Mouse (Mus musculus) stomach, embryonic 14.5 days (tissue): Measurements from ENCODE around the gene Ikbke. TPM values are rescaled to one million over a fixed set of nuclear protein-coding genes. Genes with fewer than 3 reads are reported as not detected.
"Not testable (repeated sequence)": the region's sequence is repeated elsewhere in the genome, so short reads cannot be mapped to it uniquely, and the experiment has no call there.

Experiments
- ATAC-seq: fragments of 200-750 bp; cut with Nextera tagmentation; 2 replicates; pipeline ENCODE4 v1.8.0; 2017; ENCODE audit warnings: low read depth, moderate TSS enrichment; ENCODE audit not compliant: insufficient number of reproducible peaks, insufficient read depth, low FRiP score
- H3K27ac ChIP-seq: fragments of 300-500 bp; sonication (generic); 2 replicates; pipeline ENCODE4 v1.5.1; 2014; ENCODE audit warnings: mild to moderate bottlenecking, low read length, moderate library complexity, mixed read lengths
- H3K27me3 ChIP-seq: fragments of 300-500 bp; sonication (generic); 2 replicates; pipeline ENCODE4 v1.6.1; 2014; ENCODE audit warnings: low read length, control low read depth, mixed read lengths; ENCODE audit not compliant: control insufficient read depth, insufficient read depth
- H3K36me3 ChIP-seq: fragments of 300-500 bp; sonication (generic); 2 replicates; pipeline ENCODE4 v1.6.1; 2014; ENCODE audit warnings: mild to moderate bottlenecking, control low read depth, low read length, moderate library complexity, mixed read lengths; ENCODE audit not compliant: control insufficient read depth, insufficient read depth
- H3K4me1 ChIP-seq: fragments of 300-500 bp; sonication (generic); 2 replicates; pipeline ENCODE4 v1.6.1; 2014; ENCODE audit warnings: low read length, control low read depth, mixed read lengths; ENCODE audit not compliant: control insufficient read depth, insufficient read depth
- H3K4me2 ChIP-seq: fragments of 300-500 bp; sonication (generic); replicated peaks from 2 replicates; pipeline ENCODE4 v1.6.1; 2014; ENCODE audit warnings: low read depth, low read length, control low read depth
- H3K4me3 ChIP-seq: fragments of 300-500 bp; sonication (generic); 2 replicates; pipeline ENCODE4 v1.5.1; 2014; ENCODE audit warnings: low read depth, low read length, control low read depth
- H3K9ac ChIP-seq: fragments of 300-500 bp; sonication (generic); replicated peaks from 2 replicates; pipeline ENCODE4 v1.6.1; 2014; ENCODE audit warnings: low read depth, mild to moderate bottlenecking, control low read depth, low read length, moderate library complexity, mixed read lengths
- H3K9me3 ChIP-seq: fragments of 300-500 bp; sonication (generic); 2 replicates; pipeline ENCODE4 v1.6.1; 2016; ENCODE audit warnings: low read depth, low read length, control low read depth; ENCODE audit not compliant: control insufficient read depth
- WGBS: fragments of 180-500 bp; shearing (Covaris S2); extraction: QIAGEN DNeasy Blood & Tissue Kit; methylation state at CpG from one replicate; pipeline ENCODE4 v1.1.7; 2014; 5-methylcytosine and 5-hydroxymethylcytosine counted together
- polyA plus RNA-seq: library from polyadenylated mRNA; unstranded; fragments of >200 nt; fragmentation: Nextera tagmentation; extraction: Ambion mirVana; gene quantifications from 2 replicates; pipeline ENCODE4 v1.2.1, GENCODE M21; 2014

The Ikbke gene
- 4.5 and 6.1 TPM in 2 replicates for polyA plus RNA-seq

DNA sequence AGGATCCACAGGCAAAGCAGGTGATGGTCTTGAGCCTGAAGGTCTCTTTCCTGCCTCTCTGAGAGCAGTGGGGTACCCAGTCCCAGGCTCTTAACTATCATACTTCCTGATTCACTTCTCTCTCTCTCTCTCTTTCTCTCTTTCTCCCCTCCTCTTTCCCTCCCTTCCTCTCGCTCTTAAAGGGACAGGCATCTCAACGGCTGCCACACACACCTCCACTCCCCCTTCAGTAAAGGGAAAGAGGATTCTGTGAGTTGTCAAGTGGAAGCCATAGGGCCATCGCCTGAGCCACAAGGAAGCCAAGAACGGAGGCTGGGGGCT lies at the start of gene Ikbke:
TSS of gene Ikbke (minus strand) at position 151 of the 321 bp plus-strand sequence.
- H3K36me3 ChIP-seq, result no peaks in the 10 kb centered on the region
- peak within 1 kb of the TSS; percentile 36; the same call in 1 of the 2 replicates for H3K9ac ChIP-seq
- no peaks in the 10 kb centered on the region for H3K9me3 ChIP-seq
- peak within 1 kb of the TSS; percentile 13; the same call in 1 of the 2 replicates for H3K27ac ChIP-seq
- WGBS, result 23% methylated on average over 4 of the region's 4 CpGs
- H3K4me1 ChIP-seq, result 0 out of 2 replicates have a peak, but pooled peaks cover 9% of the 10 kb centered on the region
- H3K4me2 ChIP-seq, result peak within 1 kb of the TSS; percentile 60
- no peak; the same call in 1 of the 2 replicates for ATAC-seq
- no peaks in the 10 kb centered on the region for H3K27me3 ChIP-seq
- H3K4me3 ChIP-seq, result peak within 1 kb of the TSS; percentile 34

DNA sequence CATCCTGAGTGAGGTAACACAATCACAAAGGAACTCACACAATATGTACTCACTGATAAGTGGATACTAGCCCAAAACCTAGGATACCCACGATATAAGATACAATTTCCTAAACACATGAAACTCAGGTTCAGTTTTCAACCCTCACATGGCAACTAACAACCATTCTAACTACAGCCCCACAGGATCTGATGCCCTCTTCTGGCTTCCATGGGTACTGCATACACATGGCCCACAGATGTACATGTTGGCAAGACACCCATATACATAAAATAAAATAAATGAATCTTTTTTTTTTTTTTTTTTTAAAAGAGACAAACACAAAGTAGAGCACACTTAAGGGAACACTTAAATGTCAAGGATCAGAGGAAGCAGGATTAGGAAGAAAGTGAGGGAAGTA lies 49.7 kb upstream of the Ikbke start:
- not testable (repeated sequence) for H3K4me3 ChIP-seq, H3K27me3 ChIP-seq, H3K4me2 ChIP-seq, H3K27ac ChIP-seq, H3K9ac ChIP-seq, H3K4me1 ChIP-seq, ATAC-seq, H3K36me3 ChIP-seq, H3K9me3 ChIP-seq
- 92% methylated on average over 1 of the region's 1 CpGs for WGBS

DNA sequence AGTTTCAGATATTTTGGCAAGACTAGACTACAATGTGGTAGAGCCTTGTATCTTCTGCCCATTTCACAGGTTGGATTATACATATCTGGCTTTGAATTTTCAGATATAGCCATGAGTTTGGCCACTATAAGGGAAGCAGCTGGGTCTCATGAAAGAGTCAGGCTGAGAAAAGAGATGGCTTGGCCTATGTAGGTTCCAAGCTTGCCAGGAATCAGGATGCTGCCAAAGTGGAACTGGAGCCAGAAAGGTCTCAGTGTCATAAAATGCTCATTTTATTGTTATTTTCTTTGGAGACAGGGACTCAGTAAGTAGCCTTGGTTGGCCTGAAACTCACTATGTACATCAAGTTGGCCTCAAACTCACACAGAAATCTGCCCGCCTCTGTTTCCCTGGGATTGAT lies 47.8 kb upstream of the Ikbke start:
- no peaks in the 10 kb centered on the region for H3K27me3 ChIP-seq
- H3K27ac ChIP-seq, result no peak overlapping the region
- H3K9me3 ChIP-seq, result no peaks in the 10 kb centered on the region
- no peak overlapping the region for H3K4me3 ChIP-seq
- H3K4me2 ChIP-seq, result no peak overlapping the region
- H3K36me3 ChIP-seq, result peaks cover 2% of the 10 kb centered on the region; the same call in 1 of the 2 replicates
- ATAC-seq, result no peak
- WGBS, result 97% methylated on average over 1 of the region's 1 CpGs
- no peak overlapping the region for H3K9ac ChIP-seq
- H3K4me1 ChIP-seq, result no peaks in the 10 kb centered on the region

DNA sequence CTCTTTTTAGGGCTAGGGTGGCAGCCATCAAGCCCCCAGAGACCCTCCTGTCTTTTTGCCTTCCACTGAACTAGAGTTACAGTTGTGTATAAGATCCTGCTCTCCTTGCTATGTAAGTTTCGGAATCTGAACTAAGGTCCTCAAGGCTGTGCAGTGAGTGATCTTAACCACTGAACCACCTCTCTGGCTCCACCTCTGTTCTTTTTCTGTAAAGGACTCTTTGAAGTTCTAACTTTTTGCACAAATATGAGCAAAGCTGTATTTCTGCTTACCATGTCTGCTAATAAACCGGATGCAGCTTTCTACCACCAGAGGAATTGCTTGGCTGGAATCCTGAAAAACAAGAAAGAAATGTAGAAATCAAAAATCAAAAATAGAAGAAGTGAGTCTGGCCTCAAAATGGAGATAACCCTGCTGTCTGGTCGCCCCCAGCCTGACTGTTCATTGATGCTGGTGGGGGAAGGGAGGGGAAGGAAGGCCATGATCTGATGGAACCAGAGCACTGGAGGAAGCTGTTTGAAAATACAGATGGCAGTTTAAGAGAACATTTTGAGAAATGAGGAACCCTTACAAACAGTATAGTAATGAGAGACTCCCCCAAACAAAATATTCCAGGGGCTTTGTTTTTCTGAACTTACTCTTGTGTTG lies 45.5 kb upstream of the Ikbke start:
- ATAC-seq, result no peak
- Histone ChIP-seq H3K27me3 (no peaks in the 10 kb centered on the region), H3K9me3 (no peaks in the 10 kb centered on the region), H3K4me3 (no peak overlapping the region), H3K4me2 (no peak overlapping the region), H3K36me3 (peaks cover 2% of the 10 kb centered on the region; the same call in 1 of the 2 replicates), H3K9ac (no peak overlapping the region), H3K4me1 (no peaks in the 10 kb centered on the region), H3K27ac (no peak overlapping the region)
- WGBS, result 88% methylated on average over 3 of the region's 3 CpGs

DNA sequence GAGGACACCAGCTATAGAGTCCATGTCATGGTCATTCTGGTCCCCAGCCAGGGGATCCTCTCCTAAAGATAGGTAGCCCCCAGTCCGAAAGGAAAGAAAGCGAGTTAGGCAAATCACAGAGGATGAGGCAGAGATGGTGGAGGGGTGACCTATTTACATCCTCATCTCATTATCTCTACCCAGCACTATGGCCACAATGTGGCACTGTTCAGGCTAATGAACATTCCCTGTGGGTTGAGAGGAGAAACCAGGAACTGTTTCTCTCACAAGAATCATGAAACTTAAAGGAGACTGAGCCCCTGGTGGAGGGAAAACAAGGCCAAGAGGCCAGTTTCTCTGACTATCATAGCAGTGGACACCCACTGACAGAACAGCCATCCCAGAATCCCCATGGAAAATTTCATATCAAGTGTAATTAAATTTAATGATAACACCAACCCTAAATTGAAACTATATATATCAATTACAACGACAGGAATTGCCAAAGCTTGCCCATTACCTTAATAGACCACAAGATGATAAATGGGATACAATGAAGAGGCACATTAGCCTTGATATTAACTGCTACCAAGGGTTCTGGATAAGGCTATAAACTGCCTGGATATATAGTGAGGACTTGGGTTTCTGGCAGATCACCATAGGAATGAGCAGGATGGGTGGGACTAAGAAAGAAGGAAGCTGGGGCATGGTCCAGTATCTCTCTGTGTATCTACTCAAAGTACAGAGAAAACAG lies 40.4 kb upstream of the Ikbke start:
- Histone ChIP-seq H3K4me1 (no peaks in the 10 kb centered on the region), H3K9me3 (no peaks in the 10 kb centered on the region), H3K27ac (no peak overlapping the region), H3K4me2 (no peak overlapping the region), H3K4me3 (no peak overlapping the region), H3K27me3 (no peaks in the 10 kb centered on the region), H3K9ac (no peak overlapping the region), H3K36me3 (peaks cover 12% of the 10 kb centered on the region)
- ATAC-seq, result no peak
- WGBS, result 85% methylated on average over 3 of the region's 3 CpGs

DNA sequence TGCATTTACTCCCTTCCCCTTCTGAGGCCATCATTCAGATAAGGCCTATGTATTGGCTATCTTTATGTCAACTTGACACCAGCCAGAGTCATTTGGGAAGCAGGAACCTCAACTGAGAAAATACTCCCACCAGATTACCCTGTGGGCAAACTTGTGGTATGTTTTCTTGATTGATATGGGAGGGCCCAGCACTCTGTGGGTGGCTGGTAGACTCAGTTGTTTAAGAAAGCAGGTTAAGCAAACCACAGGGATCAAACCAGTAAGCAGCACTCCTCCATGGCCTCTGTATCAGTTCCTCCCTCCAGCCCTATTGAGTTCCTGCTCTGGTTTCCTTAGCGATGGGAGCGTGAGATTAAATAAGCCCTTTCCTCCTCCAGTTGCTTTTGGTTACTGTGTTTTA lies 39.0 kb upstream of the Ikbke start:
- 83% methylated on average over 2 of the region's 2 CpGs for WGBS
- Histone ChIP-seq H3K4me2 (no peak overlapping the region), H3K27ac (no peak overlapping the region), H3K36me3 (peaks cover 20% of the 10 kb centered on the region), H3K4me1 (no peaks in the 10 kb centered on the region), H3K27me3 (no peaks in the 10 kb centered on the region), H3K9ac (no peak overlapping the region), H3K9me3 (no peaks in the 10 kb centered on the region), H3K4me3 (no peak overlapping the region)
- no peak for ATAC-seq

DNA sequence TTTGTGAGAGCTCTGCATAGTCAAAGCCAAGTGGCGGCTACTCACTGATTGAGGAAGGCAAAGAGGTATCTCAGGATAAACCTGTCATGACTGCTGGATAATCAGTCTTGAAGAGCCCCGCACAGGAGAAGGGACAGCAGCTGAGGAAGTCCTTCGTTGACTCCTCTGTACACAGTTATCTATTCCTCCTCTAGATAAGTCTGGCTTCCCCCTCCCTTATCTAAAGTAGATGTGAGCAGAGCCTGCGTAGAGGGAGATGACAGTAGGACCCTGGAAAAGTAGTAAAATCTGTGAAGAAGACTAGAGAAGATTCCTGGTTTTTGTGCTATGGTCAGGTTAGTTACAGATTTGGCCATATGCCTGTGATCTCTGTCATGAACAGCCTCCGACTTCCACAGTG lies 38.2 kb upstream of the Ikbke start:
- Histone ChIP-seq H3K9me3 (no peaks in the 10 kb centered on the region), H3K27me3 (no peaks in the 10 kb centered on the region), H3K4me2 (no peak overlapping the region), H3K4me1 (no peaks in the 10 kb centered on the region), H3K9ac (no peak overlapping the region), H3K4me3 (no peak overlapping the region), H3K36me3 (peaks cover 22% of the 10 kb centered on the region), H3K27ac (no peak overlapping the region)
- WGBS, result 70% methylated on average over 5 of the region's 5 CpGs
- no peak for ATAC-seq

DNA sequence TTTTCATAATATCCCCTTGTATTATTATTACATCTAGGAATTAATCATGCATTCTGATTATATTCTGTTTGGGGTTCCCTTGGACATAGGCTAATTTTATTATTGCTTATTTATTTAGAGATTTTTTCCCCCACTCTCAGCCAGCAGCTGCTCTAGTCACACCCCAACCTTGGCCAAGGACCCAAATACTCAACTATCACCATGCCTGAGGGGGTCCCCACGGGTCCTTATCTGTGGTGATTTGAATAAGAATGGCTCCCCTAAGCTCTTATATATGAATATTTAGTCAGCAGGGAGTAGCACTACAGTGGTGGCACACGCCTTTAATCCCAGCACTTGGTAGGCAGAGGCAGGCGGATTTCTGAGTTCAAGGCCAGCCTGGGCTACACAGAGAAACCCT lies 31.9 kb upstream of the Ikbke start:
- no peak for ATAC-seq
- 89% methylated on average over 3 of the region's 3 CpGs for WGBS
- Histone ChIP-seq H3K9me3 (no peaks in the 10 kb centered on the region), H3K27me3 (no peaks in the 10 kb centered on the region), H3K4me2 (no peak overlapping the region), H3K36me3 (peaks cover 31% of the 10 kb centered on the region), H3K9ac (no peak overlapping the region), H3K4me3 (no peak overlapping the region), H3K27ac (no peak overlapping the region), H3K4me1 (no peaks in the 10 kb centered on the region)
